Mouse (Mus musculus): Measurements from ENCODE around the gene Smg5. TPM values are rescaled to one million over a fixed set of nuclear protein-coding genes. Genes with fewer than 3 reads are reported as not detected.
"Not testable (repeated sequence)": the region's sequence is repeated elsewhere in the genome, so short reads cannot be mapped to it uniquely, and the experiment has no call there.

Gene Smg5
- 54.9 and 58.4 TPM in 2 replicates for polyA plus RNA-seq (2015; fragmentation: Nextera tagmentation; extraction: Ambion mirVana)

DNA sequence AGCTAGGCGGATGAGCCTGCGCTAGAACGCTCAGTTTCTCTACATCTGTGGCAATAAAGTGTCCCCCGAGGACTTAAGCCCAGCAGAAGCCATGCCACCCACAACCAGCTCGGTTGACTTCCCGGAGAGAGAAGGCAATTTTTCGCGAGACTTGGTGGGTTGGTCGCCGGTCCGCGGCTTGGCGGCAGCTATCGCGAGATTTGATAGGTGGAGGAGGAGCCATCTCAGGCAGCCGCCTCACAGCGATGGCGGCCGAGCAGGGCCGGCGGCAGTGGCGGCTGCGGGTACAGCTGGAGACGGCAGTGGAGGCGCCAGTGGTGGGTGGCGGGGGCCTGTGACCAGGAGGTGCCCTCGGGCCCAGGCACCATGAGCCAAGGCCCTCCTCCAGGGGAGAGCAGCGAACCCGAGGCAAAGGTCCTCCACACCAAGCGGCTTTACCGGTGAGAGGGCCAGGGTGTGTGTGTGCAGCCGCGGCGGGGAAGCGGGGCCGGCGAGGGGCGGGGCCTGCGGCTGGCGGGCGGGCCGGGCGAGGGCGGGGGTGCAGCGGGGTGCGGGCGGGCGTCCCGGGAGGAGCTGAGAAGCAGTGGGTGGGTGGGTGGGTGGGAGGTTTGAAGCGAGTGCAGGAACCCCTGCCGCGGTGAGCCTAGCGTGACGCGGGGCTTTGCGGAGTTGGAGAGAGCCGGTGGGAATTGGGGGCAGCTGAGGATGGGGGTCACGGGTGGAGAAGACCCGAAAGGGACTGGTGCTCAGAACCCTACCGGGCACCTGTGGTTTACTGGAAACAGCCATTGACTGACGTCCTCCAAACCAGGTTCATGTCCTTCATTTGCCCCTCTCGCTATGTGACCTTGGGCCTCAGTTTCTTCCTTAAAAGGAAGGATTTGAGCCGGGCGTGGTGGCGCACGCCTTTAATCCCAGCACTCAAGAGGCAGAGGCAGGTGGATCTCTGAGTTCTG is at the start of gene Smg5, which contains the start of gene Tmem79:
Smg5 (plus strand) TSS at position 203 of the 956 bp plus-strand sequence.
Tmem79 (minus strand) TSS at position 91 of the 956 bp plus-strand sequence.
- H3K9ac ChIP-seq, result peak within 1 kb of the TSS; percentile 89
- H3K36me3 ChIP-seq, result peaks cover 5% of the 10 kb centered on the region
- peak within 1 kb of the TSS; percentile 90 for H3K27ac ChIP-seq
- H3K27me3 ChIP-seq, result no peaks in the 10 kb centered on the region
- H3K4me3 ChIP-seq, result peak within 1 kb of the TSS; percentile 76
- H3K4me1 ChIP-seq, result peaks cover 23% of the 10 kb centered on the region
- peak within 1 kb of the TSS; percentile 79 for H3K4me2 ChIP-seq (replicated peaks)
- peak; percentile 94 for ATAC-seq (ENCODE audit: low FRiP score, low read depth)
- WGBS, result 3% methylated on average over 48 of the region's 66 CpGs
- no peaks in the 10 kb centered on the region for H3K9me3 ChIP-seq

DNA sequence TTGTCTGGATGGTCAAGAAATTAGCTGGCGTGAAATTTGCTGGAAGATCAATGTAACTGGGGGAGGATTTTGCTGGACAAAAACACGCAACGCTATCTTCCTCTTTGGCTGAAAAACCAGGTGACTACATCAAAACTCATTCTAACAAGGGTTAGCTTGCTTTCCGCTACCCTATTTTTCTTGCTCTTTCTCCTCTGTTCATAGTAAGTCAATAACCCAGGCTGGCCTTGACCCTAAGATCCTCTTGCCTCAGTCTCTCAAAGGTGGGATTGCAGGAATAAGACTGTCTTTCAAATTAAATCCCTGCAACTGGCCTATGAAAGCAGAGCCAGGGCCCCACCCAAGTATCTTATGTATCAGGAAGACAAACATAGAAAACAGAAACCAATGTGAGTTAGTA is 49.0 kb upstream of the Smg5 start, which contains the start of gene Gm38392:
Gm38392 (minus strand) TSS at position 101 of the 400 bp plus-strand sequence.
- Histone ChIP-seq H3K9ac (no peak within 1 kb of the TSS), H3K4me2 (replicated peaks) (no peak within 1 kb of the TSS), H3K4me1 (no peaks in the 10 kb centered on the region), H3K27me3 (no peaks in the 10 kb centered on the region), H3K27ac (no peak within 1 kb of the TSS), H3K36me3 (no peaks in the 10 kb centered on the region; the same call in 1 of the 2 replicates), H3K4me3 (no peak within 1 kb of the TSS), H3K9me3 (no peaks in the 10 kb centered on the region)
- 96% methylated on average over 4 of the region's 4 CpGs for WGBS
- ATAC-seq (ENCODE audit: low FRiP score, low read depth), result no peak

DNA sequence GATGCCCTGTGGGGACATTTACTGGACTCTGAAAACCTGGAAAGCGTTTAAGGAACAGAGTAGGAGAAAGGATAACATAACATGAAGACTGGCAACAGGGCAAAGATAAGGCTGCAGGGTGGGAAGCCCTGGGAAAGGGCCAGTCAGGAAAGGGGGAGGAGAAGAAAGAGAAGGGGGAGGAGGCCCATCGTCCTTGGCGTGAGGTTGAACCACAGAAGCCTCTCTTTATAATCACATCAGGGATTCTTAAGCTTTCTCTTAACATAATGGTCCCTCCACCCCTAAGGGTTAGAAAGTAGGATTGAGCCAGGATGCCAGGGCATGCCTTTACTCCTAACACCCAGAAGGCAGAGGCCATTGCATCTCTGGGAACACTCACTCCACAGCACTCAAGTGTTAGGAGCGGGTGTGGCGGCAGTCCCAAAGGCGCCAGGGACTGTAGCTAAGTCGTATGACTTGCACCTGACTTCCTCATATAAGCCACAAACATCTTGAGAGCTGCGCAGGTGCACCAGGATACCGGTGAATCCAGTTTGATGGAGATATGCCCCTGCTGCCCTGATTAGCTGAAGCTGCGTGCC is 47.8 kb upstream of the Smg5 start:
- H3K36me3 ChIP-seq; H3K4me3 ChIP-seq; H3K4me1 ChIP-seq; H3K9ac ChIP-seq; ATAC-seq (ENCODE audit: low FRiP score, low read depth); H3K27me3 ChIP-seq; H3K27ac ChIP-seq; H3K9me3 ChIP-seq; H3K4me2 ChIP-seq (replicated peaks): not testable (repeated sequence)
- WGBS, result 89% methylated on average over 9 of the region's 10 CpGs

DNA sequence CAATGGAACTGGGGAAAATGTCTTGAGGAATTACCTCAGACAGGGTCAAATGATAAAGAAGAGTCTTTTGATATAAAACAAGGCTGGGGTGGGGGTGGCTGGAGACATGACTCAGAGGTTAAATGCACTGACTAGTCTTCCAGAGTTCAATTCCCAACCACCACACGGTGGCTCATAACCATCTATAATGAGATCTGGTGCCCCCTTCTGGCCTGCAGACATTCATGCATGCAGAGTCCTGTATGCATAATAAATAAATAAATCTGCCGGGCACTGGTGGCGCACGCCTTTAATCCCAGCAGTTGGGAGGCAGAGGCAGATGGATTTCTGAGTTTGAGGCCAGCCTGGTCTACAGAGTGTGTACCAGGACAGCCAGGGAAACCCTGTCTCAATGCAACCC is 44.1 kb upstream of the Smg5 start:
- Histone ChIP-seq H3K9ac (no peak overlapping the region), H3K9me3 (no peaks in the 10 kb centered on the region), H3K27me3 (no peaks in the 10 kb centered on the region), H3K4me3 (no peak overlapping the region), H3K27ac (no peak overlapping the region), H3K4me1 (peaks cover 4% of the 10 kb centered on the region; the same call in 1 of the 2 replicates), H3K4me2 (replicated peaks) (no peak overlapping the region), H3K36me3 (no peaks in the 10 kb centered on the region)
- 58% methylated on average over 4 of the region's 4 CpGs for WGBS
- no peak for ATAC-seq (ENCODE audit: low FRiP score, low read depth)

DNA sequence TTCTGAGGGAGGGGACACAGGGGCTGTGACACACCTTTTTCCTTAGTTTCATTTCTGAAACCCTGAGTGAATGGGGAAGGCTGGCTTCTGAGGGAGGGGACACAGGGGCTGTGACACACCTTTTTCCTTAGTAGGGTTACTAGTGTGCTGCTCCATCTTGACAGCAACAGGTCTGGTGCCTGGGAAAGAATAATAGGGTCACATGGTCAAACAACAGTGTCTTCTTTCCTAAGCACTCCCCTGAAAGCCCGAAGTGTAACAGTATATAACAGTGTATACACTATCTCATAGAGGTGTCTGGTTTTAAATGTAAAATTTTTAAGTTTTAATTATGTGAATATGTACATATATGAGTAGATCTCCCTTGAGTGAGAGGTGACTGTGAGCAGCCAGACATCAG is 40.8 kb upstream of the Smg5 start:
- not testable (repeated sequence) for H3K27me3 ChIP-seq; H3K9ac ChIP-seq; H3K9me3 ChIP-seq; ATAC-seq (ENCODE audit: low FRiP score, low read depth); H3K27ac ChIP-seq
- Histone ChIP-seq H3K4me1 (peaks cover 17% of the 10 kb centered on the region), H3K4me3 (peak overlapping the region; percentile 80; the same call in 1 of the 2 replicates), H3K36me3 (peaks cover 12% of the 10 kb centered on the region), H3K4me2 (replicated peaks) (peak overlapping the region; percentile 94)
- WGBS, result 62% methylated on average over 1 of the region's 1 CpGs

GRCm38 (mm10) chr3:88296110-88296560 is 39.9 kb upstream of the Smg5 start:
- Histone ChIP-seq H3K27ac (peak overlapping the region; percentile 86), H3K9me3 (no peaks in the 10 kb centered on the region), H3K4me2 (replicated peaks) (peak overlapping the region; percentile 94), H3K4me3 (peak overlapping the region; percentile 80), H3K4me1 (peaks cover 17% of the 10 kb centered on the region), H3K36me3 (peaks cover 20% of the 10 kb centered on the region), H3K27me3 (no peaks in the 10 kb centered on the region), H3K9ac (peak overlapping the region; percentile 67)
- peak; percentile 7; the same call in 1 of the 2 replicates for ATAC-seq (ENCODE audit: low FRiP score, low read depth)
- under 1% methylated on average over 12 of the region's 12 CpGs for WGBS

DNA sequence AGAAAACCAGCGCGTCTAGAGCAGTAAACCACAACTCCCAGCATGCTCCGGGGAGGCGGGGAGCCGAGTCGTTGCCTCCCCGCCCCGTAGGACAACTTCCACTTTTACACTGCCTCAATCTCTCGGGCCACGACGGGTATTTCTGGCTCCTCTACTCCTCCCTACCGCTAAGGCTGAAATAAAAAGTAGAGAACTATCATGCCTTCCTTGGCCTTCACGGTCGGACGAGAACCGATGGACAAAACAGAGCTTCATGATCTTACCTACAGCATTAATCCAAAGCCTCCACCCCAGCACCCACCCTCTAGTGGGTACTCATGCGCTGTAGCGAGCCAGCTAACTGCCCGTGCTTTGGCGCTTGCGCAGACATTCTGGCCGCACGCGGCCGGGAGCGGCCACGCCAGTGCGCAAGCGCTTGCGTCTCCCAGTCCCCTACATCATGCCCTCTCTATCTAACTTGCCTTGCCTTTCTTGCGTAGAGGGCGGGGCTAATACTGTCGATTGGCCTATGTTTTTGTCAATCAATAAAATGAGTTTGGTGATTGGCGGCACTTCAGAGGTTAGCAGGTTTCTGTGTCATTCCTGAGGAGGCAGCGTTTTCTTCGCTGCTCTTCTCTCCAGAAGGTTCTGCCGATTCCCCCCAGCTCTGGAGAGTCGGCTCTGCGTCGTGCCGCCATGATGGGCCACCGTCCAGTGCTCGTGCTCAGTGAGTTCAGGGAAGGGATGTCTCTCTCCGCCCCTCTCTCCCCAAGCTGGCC is 39.3 kb upstream of the Smg5 start, which contains the start of the genes Tsacc and Cct3:
Tsacc (minus strand) TSS at position 439 of the 758 bp plus-strand sequence.
Cct3 (plus strand) TSS at position 556 of the 758 bp plus-strand sequence.
- H3K27ac ChIP-seq, result peak within 1 kb of the TSS; percentile 88
- H3K27me3 ChIP-seq, result no peaks in the 10 kb centered on the region
- peak within 1 kb of the TSS; percentile 89 for H3K9ac ChIP-seq
- H3K4me3 ChIP-seq, result peak within 1 kb of the TSS; percentile 80
- under 1% methylated on average over 44 of the region's 44 CpGs for WGBS
- H3K36me3 ChIP-seq, result peaks cover 26% of the 10 kb centered on the region
- H3K9me3 ChIP-seq, result no peaks in the 10 kb centered on the region
- ATAC-seq (ENCODE audit: low FRiP score, low read depth), result peak; percentile 99
- peaks cover 17% of the 10 kb centered on the region for H3K4me1 ChIP-seq
- peak within 1 kb of the TSS; percentile 94 for H3K4me2 ChIP-seq (replicated peaks)

DNA sequence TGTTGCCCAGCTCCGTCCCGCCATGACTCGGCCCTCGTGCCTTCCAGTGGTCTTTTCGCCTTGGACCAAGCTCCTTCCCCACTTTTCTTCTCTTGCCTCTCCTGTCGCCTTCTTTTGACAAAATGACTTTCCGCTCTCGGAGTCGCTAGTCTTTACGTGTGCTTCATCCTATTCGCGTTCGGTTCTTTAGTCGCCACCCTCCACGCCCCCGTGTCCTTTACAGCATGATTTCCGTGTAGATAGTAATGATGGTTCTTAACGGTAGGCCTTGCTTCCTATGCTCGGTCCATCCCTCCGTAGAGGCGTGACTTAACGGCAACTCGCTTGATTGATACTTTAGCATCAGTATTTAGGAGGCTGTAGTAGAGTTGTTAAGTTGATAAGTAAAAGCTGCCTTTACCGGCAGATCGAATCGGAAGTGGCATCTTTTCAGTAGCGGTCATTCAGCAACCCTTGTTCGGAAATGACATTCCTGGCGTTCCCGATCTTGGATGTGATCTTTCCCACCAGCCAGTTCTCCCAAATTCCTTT is 38.7 kb upstream of the Smg5 start:
- WGBS, result under 1% methylated on average over 30 of the region's 30 CpGs
- Histone ChIP-seq H3K4me2 (replicated peaks) (peak overlapping the region; percentile 94), H3K9me3 (no peaks in the 10 kb centered on the region), H3K9ac (peak overlapping the region; percentile 89), H3K27me3 (no peaks in the 10 kb centered on the region), H3K27ac (peak overlapping the region; percentile 88), H3K36me3 (peaks cover 33% of the 10 kb centered on the region), H3K4me3 (peak overlapping the region; percentile 80), H3K4me1 (peaks cover 17% of the 10 kb centered on the region)
- no peak for ATAC-seq (ENCODE audit: low FRiP score, low read depth)

DNA sequence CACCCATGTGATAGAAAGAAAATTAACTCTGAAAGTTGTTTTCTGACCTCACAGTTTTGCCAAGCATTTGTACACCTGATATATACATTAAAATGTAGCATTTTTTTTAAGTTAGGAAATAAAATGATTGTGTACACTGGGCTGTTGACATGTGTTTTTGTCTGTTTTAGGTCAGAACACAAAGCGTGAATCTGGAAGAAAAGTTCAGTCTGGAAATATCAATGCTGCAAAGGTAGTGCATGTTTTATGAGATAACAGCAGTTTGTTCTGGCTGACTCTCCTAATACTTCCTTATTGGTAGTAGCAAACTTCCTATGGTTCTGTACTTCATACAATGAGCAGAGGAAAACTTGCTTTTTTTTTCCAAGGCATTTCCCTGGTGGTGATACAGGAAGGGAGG is 36.9 kb upstream of the Smg5 start:
- no peaks in the 10 kb centered on the region for H3K9me3 ChIP-seq
- H3K9ac ChIP-seq, result no peak overlapping the region
- peaks cover 17% of the 10 kb centered on the region for H3K4me1 ChIP-seq
- no peak overlapping the region for H3K4me2 ChIP-seq (replicated peaks)
- WGBS, result 86% methylated on average over 1 of the region's 1 CpGs
- peaks cover 49% of the 10 kb centered on the region for H3K36me3 ChIP-seq
- H3K27ac ChIP-seq, result no peak overlapping the region
- no peak overlapping the region for H3K4me3 ChIP-seq
- no peaks in the 10 kb centered on the region for H3K27me3 ChIP-seq
- ATAC-seq (ENCODE audit: low FRiP score, low read depth), result no peak

GRCm38 (mm10) chr3:88324951-88325405 is 11.1 kb upstream of the Smg5 start, which contains the start of gene Glmp:
Glmp (plus strand) TSS chr3:88325023.
- peak; percentile 80 for ATAC-seq (ENCODE audit: low FRiP score, low read depth)
- Histone ChIP-seq H3K9ac (peak within 1 kb of the TSS; percentile 86), H3K27me3 (no peaks in the 10 kb centered on the region), H3K36me3 (peaks cover 69% of the 10 kb centered on the region), H3K9me3 (no peaks in the 10 kb centered on the region), H3K4me3 (peak within 1 kb of the TSS; percentile 85), H3K4me2 (replicated peaks) (peak within 1 kb of the TSS; percentile 90), H3K27ac (peak within 1 kb of the TSS; percentile 44; the same call in 1 of the 2 replicates), H3K4me1 (peaks cover 12% of the 10 kb centered on the region)
- 2% methylated on average over 10 of the region's 10 CpGs for WGBS

DNA sequence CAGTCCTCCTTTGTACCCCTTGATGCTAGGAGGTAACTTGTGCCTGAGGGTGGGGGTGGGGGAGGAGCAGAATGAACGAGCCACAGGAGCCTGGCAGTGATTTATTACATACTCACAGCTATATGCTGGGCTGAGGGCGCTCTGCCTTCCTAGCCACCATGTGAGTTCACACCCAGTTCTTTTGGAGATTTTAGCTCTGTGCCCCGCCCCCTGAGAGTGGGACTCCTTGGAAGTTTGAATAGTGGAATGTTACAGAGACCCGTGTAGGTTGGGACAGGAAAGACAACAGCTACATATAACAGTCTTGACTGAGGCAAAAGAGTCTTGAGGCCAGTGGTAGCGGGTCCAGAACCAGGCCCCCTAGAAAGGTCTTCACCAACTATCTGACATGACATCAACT is 7.1 kb upstream of the Smg5 start:
- H3K27ac ChIP-seq, result no peak overlapping the region
- no peak overlapping the region for H3K4me3 ChIP-seq
- no peaks in the 10 kb centered on the region for H3K27me3 ChIP-seq
- H3K4me2 ChIP-seq (replicated peaks), result no peak overlapping the region
- H3K36me3 ChIP-seq, result peaks cover 42% of the 10 kb centered on the region
- H3K9me3 ChIP-seq, result no peaks in the 10 kb centered on the region
- no peak overlapping the region for H3K9ac ChIP-seq
- peaks cover 12% of the 10 kb centered on the region for H3K4me1 ChIP-seq
- WGBS, result 49% methylated on average over 5 of the region's 5 CpGs
- ATAC-seq (ENCODE audit: low FRiP score, low read depth), result no peak

Measured in limb, embryonic 13.5 days (tissue).